Mouse (Mus musculus): ENCODE data around the gene Terf2.

Terf2 gene

DNA sequence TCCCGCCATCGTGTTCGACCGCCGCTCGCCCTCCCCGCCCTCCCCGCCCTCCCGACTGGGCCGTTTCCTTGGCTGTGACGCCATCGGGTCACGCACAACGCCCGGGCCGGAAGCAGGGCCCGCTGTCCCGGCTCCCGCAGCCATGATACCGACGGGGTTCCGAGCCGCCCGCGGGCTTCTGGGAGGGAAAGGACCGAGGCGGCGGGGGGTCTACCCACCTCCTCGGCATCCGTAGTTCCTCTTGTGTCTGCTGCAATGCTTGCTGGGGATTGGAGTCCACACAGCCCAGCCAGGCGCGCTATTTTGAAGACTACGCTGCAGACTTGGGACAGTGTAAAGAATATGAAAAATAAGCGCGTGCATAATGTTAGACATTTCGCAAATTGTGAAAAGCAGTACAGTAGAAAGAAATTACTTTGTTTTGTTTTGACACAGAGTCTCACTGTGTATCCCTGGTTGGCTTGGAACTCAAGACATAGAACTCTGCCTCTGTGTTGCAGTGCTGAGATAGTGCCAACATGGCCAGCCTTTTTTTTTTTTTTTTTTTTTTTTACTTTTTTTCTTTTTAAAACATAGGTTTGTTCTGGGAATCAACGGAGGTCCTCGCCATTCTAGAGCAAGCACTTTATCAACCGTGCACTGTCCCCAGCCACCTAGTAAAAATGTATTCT, at the start of gene Terf2:
Gene Terf2, minus strand, starts transcription at position 182 of the 671 bp plus-strand sequence.
- DNase-seq: peak; percentile 98 to 99

DNA sequence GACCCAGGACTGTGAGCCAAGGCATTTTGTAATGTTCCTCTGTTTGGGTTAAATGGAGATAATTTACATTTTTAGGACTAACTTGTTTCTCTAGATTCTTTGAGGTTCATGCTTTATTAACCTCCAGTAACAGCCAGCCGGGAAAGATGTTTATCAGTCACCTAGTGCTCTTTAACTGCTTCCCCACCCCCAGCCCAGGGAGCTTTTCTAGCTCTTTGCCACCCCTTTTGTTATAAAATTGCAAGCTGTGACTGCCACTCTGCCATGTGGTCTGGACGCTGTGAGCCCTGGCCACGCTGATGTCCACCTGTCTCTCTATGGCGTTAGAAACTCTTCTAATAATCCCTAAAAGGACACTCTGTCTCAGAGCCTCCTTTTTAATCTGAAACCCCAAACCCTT, 47.2 kb upstream of the Terf2 start:
- DNase-seq: peak; percentile 28 to 54

DNA sequence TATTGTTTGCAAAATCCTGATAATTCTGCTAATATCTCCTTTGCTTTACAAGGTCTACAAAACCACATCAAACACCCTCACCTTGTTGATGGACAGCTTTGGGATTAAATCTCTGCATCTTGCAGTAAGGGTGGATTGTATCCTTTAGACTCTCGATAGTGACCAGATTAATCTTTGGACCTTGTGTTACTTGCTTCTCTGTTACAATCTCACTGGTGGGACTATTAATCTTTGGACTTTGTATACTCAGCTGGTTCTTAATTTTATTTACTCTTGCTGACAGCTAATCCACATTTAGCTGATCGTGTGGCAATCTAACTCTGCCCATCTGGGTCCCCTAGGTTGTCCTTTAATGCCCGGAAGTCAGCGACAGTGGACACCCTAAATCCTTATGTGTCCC, 46.2 kb upstream of the Terf2 start:
- no peak for DNase-seq

DNA sequence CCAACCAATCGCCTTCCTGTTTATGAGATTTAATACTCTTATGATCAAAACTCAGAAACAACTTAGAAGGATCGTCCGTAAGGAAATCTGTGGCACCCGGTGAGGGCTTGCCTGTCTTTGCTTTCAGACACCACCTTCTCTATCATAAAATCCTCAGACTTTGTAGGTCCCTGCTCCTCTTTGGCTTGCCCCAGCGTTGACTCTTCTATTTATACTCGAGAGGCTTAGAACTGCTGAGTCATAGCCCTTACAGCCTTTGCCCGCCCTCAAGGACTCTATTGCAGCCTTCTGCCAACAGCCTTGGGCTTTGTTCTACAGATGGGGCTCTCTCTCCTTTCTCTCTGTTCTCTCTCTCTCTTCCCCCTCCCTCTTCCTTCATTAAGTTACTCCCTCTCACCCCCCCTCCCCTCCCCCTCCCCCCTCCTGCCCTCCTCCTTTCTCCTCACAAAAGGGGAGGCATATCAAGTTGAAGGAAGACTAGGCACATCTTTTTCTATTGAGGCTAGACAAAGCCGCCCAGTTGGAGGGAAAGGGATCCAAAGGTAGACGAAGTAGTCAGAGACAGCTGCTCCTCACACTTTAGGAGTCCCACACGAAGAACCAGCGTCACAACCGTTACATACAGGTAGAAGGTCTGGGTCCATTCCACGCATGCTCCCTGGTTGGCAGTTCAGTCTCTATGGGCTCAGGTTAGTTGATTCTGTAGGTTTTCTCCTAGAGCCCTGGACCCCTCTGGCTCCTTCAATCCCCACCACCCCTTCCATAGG, 43.5 kb upstream of the Terf2 start:
- DNase-seq: no peak

DNA sequence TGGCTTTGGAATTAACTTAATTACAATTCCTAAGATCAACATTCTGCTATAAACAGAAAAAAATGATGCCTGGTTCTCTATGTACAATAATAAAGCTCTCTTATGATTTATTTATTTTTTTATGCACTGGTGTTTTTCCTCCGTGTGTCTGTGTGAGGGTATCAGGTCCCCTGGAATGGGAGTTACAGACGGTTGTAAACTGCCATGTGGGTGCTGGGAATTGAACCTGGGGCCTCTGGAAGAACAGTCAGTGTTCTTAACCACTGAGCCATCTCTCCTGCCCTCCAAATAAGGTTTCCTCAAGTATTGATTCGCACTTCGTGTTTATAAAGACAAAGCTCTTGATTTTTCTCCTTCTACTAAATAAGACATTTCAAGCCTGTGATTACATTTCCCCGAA, 42.0 kb upstream of the Terf2 start:
- DNase-seq: no peak

DNA sequence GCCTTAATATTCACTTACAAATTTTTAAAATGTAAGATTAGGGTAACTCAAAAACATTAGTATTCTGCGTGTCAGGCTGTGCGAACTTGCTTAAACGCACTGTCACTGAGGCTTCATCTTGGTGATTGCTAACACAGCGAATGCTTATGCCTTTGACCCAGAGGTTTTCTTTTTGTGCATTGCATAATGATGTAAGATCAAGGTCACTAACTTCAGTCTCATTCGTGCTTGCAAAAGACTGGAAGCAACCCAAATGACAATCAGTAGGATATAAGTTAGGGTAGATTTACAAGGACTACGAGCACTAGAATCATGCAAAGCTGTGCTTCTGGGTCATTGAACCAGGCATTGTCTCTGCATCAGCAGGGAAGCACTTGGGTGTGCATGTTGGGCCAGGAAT, 41.2 kb upstream of the Terf2 start:
- DNase-seq: no peak

DNA sequence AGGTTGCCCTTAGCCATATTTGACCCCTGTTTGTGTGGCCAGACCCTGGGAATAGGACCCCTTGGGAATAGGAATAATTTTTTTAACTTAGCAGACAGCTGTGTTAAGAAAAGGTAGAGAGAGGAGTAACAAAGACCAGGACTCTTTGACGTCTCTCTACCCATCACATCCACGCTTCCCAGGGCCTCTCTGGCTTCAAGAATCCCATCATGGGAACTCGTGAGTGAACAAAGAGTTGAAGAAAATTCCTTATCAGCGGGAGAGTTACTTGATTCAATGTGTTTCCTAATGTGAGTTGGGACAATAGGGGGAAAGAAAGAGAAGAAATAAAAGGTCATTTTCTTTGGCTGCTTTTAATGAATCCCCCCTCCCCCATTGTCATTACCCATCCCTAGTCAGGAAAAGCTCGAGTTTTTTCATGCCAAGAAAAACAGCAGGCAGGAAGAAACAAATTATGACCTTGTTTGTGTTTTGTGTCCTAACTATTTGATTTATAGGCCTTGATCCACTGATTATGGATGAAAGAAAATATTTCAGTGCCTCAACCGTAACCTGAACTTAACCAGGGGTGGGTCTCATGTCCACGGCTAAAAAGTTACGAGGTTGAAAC, 39.8 kb upstream of the Terf2 start:
- no peak for DNase-seq

DNA sequence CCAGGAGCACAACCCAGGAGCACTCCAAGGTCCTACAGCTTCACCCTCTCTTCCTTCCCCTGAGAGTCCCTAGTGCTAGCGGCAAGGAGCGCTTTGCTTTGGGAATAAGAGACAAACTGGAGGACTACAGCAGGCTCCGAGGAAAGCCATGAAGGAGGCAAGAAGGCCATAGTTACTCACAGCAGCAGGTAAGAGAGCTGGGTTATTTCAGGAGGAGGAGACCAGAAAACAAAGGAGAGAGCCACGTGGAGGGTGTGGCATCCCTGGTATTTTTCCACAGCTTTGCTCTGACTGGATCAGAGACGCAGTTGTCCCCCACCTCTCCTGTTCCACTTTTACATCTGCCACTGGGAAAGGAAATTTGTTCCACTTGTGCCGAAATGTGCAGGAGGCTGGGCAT, 37.5 kb upstream of the Terf2 start:
- DNase-seq: no peak

DNA sequence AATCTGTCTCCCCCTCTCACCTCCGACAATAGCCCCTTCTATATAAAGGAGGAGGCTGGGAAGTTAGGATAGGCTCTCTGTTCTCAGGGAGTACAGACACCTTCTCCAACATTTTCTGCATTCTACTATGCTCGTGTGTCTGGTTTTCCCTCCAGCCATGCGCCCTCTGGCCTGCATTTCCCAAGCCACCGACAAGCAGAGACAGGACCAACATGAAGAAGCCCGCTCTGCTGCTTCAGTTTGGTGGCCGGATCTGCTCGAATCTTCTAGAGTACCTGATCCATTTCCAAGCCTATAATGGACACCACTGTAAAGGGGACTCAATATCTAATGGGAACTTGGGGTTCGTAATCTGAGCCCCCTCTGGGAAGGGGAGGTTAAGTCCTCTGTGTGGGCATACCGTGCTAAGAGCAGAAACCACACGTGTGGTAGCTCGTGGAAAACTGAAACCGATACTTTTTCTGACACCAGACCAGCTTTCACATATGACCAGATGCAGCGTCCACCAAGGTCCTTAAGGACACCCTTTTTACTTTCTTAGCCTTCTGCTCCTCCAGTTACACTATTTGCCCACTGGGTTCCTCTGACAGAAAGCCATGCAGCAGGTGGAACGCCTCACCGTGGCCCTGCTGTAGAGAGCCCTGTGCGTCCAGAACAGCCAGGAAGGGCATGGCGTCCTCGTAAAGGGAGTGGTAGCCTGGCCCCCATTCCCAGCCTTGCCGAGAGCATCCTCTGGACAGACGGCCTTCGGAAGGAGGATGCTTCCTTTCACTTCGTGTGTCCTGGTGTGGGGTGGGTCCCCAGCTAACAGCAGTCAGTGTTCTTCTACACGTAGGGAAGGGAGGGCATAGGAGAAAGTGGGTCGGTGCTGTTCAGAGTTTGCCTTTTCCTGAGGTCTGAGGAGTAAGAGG, 36.5 kb upstream of the Terf2 start:
- no peak for DNase-seq

DNA sequence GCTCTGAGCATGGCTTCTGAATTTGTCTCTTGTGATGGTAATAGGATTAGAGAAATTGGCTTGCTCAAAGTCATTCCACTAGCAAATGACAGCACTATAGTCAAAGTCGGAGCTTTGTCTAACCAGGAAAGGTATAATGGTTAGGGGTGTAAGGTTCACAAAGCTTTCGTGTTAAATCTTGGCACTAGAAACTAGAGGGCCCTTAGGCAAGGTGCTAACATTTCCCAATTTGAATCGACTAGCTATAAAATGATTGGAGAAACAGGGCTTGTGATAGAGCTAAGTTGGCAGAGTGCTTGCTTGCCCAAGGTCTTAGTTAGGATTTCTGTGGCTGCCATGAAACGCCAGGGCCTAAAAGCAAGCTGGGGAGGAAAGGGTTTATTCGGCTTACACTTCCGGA, 33.7 kb upstream of the Terf2 start:
- DNase-seq: no peak

DNA sequence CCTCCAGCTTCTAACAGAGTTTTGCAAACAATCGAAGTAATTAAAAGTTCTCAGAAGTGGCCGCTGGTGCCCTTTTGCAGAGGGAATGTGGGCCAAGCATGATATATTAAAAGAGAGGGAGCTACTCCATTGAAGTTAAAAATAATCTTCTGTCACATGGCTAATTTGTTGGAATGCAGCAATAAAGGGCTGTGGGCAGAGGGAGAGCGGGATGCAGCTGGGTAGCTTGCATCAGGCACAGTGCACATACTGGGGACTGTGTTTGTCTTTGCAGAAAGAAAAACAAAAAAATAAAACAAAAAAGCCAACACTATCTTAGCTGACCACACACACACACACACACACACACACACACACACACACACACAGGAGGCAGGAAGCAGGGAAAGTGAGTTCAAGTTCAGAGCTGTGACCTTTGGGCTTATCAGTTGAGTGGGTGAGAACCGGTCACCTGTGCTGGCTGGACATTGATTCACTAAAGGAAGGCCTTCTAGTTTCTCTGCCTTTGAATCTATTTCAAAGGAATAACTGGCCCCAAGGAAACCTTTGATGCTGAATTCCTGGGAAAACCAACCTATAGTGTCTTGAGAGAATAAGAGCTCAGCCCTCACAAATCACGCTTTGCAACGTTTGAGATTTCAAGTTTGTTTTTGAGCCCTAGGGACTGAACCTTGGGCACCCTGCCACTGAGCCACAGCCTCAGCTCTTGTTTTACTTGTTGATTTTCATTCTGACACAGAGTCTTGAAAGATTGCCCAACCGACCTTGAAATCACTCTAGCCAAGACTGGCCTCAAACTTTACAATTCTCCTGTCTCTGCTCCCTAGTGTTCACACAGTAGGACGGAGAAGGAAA, 33.1 kb upstream of the Terf2 start:
- DNase-seq: no peak

DNA sequence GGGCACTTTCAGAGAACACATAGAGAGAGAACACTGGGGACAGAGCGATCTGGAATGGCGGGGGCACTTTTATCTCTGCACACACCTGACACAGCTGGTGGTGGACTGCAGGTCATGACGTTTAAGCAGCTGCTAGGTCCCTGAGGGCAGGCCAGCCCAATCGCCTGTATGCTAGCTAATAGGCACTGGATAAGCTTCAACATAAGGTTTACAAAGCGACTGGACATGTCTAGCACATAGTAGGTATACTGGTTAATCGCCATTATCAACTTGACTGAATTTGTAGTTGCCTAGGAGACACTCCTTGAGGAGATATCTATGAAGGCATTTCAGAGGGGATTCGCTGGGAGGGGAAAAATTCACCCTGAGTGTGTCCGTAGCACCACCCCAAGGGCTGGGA, 28.0 kb upstream of the Terf2 start:
- no peak for DNase-seq

DNA sequence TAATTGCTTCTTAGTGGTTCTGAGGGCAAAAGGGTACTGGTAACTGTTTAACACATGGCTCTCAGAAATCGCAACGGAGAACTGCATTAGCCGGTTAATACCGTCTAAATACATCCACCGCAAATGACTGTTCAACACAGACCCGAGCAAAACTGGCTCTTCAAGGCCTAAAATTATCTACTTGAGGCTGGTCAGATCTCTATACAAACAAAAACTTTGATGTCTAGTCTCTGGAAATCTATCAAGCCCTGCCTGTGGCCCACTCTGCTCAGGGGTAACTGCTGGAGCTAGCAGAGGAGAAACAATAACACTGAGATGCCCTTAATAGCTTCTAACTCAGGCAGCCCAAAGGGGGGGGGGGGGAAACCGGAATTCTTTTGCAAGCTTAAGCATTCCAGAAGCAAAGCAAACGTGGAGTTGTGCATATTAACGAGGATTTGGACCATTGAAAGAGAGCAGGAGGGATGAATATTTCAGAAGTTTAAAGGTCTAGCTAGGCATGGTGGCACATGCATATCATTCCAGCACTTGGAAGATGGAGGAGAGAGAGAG, 26.8 kb upstream of the Terf2 start:
- DNase-seq: no peak

DNA sequence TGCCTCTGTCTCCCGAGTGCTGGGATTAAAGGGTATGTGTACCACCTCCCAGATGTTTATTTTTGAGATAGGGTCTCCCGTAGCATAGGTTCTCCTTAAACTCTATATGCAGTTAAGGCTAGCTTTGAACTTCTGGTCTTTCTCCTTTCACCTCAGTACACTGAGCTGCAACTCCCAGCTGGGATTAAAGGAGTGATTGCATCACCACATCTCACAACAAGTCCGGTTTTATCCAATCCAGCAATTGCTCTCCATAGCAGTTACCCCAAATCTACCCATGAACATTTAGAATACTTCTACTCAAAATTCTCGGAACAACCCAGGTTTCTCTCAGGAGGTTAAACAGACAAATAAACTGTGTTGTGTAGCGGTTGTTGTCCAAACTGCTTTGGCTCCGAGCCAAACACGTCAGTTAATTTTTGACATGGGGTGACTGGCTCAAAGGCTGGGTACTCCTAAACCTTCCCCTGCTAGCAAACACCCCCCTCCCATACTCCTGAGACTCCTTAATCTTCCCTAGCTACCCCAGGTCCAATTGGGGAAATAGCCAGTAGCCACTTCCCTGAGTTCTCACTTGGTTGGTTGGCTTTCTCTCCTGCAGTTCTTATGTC, 25.4 kb upstream of the Terf2 start:
- no peak for DNase-seq

DNA sequence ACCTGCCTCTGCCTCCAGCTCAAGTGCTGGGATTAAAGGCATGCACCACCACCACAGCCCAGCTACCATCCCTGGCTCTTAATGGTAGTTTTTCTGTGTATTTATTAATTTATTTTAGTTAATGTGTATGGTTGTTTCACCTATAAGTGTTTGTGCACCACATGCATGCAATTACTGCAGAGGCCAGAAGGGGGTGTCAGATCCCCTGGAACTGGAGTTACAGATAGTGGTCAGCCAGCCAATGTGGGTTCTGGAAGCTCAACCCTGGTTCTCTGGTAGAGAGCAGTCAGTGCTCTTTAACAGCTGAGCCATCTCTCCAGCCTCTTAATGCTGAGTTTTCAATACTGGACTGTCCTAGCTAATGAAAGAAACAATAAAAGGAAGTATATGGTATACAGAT, 24.5 kb upstream of the Terf2 start:
- DNase-seq: no peak

DNA sequence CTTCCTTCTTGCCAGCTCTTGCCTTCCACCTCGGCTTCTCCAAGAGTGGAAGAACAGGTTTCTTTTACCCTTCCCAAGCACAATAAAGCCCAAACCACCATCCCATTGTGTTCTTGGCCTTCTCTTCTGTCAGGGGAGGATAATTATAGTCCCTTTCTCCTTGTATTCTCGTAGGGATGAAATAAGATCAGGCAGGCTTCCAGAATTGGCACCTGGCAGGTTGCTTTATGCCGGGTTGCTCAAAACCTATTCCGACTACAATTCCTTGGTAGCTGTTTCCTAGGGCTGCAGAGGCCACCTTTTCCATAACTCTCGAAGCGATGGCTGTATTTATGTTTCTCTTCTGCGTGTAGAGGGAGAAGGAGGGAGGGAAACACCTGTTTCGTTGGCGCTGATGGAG, 23.1 kb upstream of the Terf2 start:
- DNase-seq: peak; percentile 48 to 49

DNA sequence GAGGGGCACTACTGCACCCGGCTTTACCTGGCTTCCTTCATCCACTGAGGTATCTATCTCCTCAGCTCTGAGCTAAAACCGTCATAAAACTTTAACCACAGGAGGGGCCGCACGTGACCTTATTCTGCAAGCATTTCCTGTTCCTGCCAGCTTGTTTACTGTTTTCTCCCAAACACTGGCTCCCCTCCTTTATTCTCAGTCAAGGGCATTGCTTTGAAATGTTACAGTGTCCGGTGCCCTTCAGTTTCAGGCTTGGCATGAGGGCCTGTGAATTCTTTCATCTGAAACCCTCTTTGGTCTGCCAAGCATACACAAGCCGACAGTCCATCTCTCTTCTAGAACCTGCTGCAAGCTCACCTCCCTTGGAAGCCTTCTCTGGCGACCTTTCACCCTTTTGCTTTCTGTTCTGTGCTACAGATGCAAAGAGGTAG, 22.5 kb upstream of the Terf2 start:
- peak in 1 of 2 experiments; percentile 37 for DNase-seq

DNA sequence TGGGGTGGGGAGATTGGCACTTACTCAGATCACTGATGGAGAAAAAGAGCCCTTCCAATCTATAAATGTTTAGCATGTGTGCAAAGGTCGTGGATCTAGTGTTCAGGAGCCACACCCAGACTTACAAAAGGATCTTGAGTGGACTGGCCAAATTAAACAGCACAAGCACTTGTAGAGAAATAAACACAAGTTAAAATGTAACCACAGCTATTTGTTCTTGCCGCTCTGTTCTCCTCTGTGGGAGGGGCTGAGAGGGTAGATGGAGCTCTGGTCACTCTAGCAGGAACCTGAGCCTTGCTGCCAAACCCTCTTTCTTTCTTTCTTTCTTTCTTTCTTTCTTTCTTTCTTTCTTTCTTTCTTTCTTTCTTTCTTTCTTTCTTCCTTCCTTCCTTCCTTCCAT, 20.7 kb upstream of the Terf2 start:
- DNase-seq: no peak

DNA sequence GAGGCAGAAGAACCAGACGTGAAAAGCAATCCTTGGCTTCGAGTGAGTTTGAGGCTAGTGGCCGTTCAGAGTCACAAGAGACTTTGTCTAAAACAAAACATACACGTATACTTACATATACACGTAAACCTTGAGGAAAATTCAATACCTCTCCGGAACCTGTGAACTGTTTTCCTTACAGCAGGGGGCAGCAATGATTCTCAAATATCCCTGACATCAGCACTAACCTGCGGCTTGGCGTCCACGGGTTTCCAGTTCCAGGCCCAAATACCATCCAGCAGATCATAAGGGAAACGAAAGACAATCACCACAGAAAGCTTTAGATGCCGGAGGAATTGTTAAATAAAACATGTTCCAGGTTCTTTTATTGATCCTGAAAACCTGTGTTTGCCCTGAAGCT, 19.7 kb upstream of the Terf2 start:
- DNase-seq: peak; percentile 82 to 89

DNA sequence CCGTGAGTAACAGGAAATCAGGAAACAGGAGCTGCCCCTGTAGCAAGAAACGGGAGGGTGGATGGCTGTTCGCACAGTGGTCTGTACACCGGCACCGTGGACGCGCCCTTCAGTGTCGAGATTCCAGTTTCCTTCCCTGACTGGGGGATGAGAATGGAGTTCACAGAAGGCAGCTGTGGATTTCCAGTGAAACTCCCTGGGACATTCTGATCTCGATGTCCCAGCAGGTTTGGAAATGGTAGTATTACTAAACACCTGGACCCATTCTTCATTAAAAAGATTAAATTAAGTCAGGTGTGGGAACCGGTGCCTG, 18.6 kb upstream of the Terf2 start:
- DNase-seq: no peak
